Mouse (Mus musculus) left cerebral cortex, postnatal 10 days (tissue): ENCODE measurements at regions not wholly inside any gene's neighbourhood (a gene's known extent, or its start where the extent isn't known, plus 50 kb on each side); places are given as distances from the start of the nearest gene placed in this dataset.

Experiments used
- DNase-seq, 2 experiments: peaks; one replicate each; pipeline ENCODE4 v3.0.0; 2021 to 2022; ENCODE audit warnings: low spot score in 2 of 2, mixed read lengths in 1 of 2; ENCODE audit errors: extremely low spot score in 1 of 2
- intact Hi-C: fragments of 180-260 bp; cut with DNase I; formaldehyde crosslinking; loops from one replicate; pipeline ENCODE4 v1.15.1; 2025

DNA sequence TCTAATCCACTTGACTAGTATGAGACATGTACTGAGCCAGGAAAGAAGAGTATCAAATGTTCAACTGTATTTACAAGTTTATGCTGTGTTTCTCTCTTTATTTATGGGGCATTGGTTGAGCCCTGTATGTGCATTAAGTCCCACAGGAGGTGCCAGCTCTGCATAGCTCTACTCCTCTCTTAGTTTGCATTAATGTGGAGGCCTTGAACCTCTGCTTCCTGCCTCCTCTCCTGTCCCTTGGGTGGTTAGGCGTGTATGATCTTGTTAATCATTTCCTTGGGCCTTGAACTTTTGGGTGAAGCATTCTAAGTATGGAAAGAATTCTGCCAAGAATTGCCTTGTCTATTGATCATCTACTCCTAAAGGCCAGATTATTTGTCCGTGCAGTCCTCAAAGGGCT is 291.9 kb upstream of the Jag1 start:
- intact Hi-C loops, result no loop called here
- DNase-seq, result no peak

DNA sequence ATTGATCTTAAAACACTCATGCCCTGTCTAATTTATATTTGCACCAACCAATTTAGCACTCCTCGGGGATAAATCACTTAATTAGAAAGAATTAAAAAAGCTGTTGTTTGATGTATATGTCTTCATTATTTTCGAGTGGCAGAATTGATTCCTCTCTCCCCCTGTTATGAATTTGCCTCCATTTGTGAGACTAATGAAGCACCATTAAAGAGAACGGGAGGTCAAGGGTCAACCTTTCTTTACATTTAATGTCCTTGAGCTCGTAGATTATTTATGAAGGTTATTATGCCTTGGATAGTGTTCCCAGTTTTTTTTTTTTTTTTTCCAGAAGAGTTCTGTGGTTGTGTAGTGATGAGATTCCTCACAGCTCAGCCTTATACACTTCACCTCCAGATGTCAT is 277.0 kb upstream of the Jag1 start:
- intact Hi-C loops, result no loop called here
- no peak for DNase-seq

DNA sequence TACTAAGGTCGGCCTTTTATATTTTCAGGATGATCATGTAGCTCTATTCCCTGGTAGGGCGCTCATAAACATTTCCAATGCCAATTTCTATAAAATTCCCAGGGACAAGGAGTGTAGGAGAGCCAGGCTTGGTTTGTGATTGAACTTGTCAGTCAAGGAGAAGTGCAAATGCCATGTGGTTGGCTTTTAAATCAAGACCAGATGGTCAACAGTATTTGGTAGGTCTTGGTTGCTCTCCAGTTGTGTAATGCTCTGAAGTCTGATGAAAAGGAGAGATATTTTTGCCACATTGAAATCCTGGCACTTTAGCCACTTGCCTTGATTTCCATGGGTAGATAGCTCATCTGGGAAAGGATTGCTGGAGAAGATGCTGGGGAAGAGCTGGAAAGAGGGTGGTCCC is 263.4 kb upstream of the Jag1 start:
- no peak for DNase-seq
- intact Hi-C loops, result no loop called here

DNA sequence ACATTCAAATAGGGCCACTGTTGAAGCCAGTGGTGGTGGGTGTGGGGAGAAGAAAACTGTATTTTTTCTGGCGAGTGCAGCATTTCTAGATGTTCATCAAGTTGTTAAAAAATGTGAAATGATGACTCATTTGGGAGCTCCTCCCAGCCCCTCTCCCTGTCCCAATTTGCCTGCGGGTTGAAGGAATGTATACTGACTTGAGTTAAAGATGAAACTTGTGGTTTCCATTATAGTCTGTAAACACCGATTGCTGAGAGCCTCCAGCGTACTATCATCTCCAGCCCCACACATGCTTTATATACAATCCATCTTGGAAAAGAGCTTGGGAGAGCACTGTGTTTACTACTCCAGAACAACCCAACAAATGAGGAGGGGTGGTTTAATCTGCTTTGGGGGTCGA is 258.9 kb upstream of the Jag1 start:
- intact Hi-C loops, result no loop called here

DNA sequence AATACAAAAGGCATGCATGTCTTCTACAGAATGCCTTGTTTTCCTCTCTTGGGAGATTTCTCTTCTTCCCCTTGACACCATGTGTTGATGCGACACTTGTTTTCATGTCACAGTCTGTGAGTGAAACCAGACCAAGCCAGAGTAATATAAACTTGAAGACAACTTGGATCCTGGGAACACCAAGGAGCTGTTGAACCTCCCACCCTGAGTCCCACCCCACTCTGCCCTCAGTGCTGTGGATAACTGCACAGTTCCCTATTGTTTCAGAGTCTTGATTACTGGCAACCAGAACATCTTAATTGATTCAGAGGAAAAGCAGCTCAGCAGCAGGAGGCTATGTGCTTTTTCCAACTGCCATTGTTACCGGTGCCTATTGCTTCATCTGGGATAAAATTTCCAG is 254.6 kb upstream of the Jag1 start:
- DNase-seq, result no peak
- intact Hi-C loops, result no loop called here

More for the DNA sequence above, 258.9 kb upstream of the Jag1 start:
- DNase-seq, result no peak

DNA sequence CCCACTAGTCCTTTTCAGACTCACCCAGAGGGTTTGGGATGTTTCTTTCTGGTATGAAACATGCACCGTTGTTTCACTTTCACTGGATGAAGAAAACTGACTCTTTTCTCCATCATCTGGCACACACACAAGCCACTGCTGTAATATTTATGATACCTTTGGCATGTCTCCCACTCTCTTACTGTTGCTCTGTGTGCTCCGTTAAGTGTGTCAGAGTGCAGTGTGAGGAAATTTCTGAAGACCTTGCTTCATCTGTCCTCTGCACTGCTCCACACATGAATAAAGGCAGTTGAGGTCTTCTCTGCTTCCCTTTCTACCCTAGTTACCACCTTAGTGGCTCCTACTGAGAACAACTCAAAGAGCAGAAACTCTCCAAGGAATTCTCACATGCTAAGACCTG is 246.6 kb upstream of the Jag1 start:
- no peak for DNase-seq
- intact Hi-C loops, result no loop called here

DNA sequence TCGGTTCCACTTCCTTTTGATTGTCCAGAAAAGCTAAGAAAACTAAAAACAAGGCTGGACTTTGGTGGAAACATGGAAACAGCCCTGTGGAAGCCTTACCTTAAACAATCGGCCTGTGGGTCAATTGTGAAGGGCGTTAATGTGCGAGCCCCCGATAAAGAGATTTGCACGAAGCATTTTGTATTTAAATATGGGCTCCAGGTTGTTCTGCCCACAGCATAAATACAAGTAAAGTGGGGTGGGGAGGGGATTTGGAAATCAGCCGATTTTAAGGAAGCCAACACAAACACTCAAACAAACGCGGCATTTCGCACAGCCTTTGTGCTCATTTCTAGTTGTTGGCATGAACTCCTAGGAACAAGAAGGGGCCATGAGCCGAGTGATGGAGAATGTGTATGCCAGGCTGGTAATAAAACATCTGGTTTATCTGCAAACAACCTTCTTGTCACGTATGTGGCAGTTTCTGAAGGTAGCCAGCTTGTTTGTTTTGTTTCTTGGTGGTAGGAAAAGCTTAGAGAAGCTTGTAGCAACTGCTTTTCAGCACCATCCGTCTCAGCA is 240.8 kb upstream of the Jag1 start:
- peak in 1 of 2 experiments; percentile 36 for DNase-seq
- intact Hi-C loops, result no loop called here

DNA sequence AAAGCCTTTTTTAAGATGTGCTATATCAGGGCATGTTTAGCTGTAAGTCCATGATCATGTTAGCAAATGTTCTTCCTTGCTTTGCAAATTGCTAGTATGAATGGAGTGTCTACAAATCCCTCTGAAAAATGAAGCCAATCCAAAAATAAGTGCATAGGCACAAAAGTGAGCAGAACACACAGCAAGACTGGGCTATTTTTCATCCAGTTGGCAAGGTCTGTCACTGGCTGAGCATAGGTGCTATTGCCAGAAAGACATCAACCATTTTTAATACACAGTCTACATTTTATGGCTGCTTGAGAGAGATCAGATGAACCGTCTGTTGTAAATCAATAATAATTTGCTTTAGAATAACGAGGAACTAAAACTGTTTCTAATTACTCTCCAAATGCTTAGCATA is 227.3 kb upstream of the Jag1 start:
- intact Hi-C loops, result no loop called here
- DNase-seq, result no peak

DNA sequence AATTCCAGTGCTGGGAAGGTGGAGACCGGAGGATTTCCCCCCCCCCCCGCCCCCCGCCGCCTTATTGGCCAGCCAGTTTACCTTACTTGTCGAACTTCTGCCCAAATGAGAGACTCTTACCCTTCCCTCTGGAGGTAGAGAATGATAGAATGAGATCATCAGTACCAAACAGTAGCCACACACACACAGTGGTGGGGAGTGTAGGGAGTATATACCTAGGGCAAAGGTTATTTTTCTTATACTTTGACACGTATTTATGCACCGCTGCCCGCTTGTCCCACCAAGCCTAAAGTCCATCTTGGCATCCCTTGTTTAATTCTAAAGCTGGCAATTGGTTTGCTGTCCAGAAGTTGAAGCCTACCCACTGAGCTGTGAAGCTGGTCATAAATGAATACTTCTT is 213.6 kb upstream of the Jag1 start:
- intact Hi-C loops, result no loop called here
- no peak for DNase-seq

DNA sequence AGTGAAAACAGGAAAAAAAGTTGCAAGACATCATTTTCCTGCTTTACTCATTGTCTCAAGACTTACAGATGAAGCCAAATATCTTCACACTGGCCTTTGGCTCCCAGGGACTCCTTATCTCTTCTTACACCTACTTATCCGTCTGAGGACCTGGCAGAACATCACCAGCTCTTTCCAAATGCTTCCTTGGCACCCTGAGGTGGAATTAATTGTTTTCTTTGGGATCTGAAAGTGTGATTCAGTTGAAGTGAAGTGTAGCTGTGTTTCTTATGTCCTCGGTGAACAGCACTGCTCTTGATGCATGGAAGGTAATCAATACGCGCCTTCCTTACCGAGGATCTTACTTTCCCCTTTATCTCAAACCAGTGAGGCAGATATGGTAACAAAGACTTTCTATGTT is 207.0 kb upstream of the Jag1 start:
- intact Hi-C loops, result no loop called here
- DNase-seq, result no peak

DNA sequence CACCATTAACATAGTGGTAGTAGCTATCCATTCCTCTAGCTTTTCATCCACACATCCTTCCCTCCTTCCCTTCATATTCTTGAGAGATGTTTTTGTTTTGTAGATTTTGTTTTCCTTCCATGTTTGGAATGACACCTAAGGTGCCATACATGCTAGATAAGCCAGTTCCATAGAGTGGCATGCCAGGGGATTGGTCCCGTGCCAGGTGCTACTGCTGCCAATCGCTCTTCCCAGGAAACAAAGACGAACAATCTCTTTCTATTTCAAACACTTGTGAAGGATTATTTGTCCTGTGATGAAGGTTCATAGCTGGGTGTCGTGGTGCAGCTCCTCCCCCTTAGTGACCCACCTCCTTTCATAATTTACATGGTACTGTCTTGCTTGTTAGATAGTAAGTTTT is 194.1 kb upstream of the Jag1 start:
- DNase-seq, result no peak

DNA sequence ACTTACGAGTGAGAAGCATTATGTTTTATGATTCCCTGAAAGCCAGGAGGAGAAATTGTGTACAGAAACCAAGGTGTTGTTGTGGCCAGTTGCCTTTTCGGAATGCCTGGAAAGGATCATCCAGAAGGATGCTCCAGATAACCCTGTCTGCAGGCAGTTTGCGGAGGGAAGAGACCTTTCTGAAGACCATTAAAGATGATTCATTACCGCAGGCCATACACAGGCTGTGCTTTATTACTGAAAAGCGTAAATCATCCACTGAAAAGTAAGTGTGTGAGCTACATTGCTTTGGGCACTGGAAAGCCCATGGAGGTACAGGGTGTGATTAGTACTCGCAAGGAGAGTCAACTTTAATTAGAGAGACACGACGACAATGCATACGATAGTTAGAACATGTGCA is 191.7 kb upstream of the Jag1 start:
- DNase-seq, result no peak
- intact Hi-C loops, result no loop called here

More for the DNA sequence above, 194.1 kb upstream of the Jag1 start:
- intact Hi-C loops, result no loop called here

DNA sequence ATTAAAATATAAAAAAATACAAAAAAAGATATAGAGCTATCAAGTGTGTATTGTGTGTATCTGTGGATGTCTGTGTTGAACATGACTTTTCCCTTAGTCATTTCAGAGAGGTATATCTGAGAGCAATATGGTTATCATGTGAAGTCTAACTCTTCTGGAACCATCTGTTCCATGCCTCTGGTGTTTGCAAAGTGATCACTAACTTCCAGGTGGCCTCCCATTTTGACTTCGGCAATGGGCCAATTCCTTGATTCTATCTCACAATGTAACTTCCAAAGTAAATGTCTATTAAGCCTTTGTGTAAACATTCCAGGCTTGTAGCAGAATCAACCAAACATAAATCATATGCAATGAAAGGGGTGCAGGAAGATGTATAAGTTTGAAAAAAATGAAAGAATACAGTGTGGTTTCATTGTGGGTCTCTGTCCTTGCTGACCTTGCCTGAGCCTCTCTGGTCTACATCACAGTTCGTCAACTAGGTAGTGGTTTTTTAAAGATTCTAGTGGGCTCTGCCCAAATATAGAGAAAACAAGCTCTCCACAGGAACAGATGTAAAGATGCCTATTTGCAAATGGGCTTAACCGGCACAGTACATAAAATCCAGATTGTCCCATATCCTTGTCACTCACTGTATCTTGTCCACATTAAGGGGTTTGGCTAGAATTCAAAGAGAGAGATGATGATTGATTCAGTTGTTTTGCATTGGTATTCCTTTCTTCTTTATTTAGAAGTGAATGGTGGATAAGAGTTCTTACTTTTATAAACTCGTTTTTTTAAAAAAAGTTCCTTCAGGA is 185.2 kb upstream of the Jag1 start:
- intact Hi-C loops, result no loop called here
- no peak for DNase-seq

DNA sequence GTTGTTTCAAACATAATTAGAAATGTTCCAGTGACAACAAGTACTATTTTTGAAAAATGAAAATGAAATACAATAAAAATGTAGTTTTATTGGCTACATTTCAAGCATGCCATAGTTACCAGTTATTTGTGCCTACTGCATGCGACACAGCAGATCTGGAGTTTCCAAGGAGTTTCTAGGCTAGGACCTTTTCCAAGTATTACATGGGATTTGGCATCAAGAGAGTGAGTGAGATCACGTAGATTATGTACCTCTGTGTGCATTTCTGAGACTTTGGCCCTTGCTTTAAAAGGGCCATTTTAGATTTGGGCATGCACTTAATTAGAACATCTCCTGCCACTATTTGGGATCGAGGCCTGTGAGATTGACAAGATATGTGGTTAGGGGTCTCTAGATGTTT is 172.8 kb upstream of the Jag1 start:
- no peak for DNase-seq
- intact Hi-C loops, result no loop called here

DNA sequence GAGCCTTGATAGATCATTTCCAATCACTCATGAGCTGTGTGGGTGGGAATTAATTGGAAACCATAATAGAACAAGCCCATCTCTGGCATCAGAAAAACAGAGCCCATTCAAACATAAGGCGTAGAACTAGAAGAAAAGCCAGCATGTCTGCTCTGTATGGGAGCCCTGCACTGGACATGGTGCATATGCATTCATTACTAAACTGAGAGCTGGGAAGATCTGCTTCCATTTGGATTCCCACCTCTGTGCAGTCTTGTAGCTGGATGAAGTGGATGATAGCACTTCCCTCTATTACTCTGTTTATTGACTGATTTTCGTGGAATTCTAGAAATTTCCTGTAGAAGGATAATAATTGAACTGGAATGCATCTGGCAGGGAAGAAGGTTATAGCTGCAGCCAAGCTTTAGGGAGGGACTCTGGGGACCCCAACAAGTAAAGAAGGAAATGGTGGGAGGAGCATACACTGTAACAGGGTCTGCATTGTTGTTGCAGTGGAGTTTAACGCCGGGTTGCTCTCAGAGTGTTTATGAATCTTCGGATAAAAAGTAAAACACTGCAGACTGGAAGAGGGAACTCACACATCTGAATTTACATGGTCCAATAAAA is 155.2 kb upstream of the Jag1 start:
- intact Hi-C loops, result no loop called here
- DNase-seq, result no peak

DNA sequence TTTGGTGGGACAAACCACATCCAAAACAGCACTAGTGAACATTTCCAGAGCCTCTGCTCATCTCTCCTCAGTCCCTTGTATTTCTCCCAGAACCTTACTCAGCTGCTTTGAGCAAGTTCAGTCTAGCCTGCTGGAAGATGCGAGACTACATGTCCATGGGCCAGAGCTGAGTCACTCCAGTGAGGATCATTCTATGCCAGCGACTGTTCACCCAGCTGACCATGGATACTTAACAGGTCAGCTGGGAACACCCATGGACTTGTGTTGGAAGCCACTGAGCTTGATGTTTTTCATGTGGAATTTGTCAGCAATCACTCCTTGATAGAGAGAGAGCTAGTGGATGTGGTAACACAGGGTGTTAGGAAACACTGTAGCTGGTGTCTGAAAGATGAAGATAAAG is 146.5 kb upstream of the Jag1 start:
- no peak for DNase-seq
- intact Hi-C loops, result no loop called here

DNA sequence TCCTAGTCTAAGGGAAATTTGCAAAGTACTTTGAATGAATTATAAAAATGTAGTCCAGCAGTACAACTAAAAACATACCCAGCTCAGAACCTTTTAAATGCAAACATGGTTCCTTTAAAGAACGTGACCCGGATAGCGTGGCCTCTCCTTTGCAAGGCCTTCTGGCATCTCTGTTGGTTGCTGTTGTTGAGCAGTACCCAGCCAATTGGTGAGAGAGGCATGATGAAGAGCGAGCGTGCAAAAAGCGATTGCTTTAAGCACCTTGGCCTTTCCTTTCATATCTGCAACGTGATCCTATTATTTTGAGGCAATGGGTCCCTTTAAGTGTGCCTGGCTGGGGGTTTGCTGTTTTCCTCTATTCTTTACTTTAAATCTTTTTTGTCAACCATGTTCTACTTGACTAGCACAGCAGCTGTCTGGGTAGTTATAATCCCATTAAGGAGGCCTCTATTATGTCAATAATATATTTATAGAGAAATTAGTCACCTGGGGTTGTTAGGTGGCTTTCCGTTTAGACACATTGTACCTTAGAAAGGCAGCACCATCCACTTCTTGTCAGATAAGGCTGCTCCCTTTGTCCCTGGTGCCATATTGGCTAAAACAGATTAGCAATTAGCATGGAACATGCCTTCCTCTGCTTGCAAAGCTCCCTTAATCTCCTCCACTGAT is 141.5 kb upstream of the Jag1 start:
- no peak for DNase-seq
- intact Hi-C loops, result no loop called here

DNA sequence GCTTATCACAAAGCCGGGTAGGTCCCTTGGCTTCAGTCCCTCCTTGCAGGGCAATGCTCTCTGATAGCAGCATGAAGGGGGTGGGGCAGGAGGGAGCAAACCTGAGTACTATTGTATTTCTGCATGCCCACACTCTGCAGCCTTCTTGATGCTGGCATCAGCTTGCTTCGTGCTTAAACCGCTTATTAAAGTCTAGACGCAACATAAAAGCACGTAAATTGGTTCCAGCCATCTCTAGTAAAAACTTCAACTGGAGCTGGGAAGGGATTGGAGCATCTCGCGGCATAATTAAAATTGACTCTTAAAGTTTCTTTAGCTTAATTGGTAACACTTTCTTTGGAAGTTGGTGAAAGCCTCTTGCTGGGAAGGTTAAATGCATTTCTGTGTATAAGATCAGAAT is 131.5 kb upstream of the Jag1 start:
- DNase-seq, result no peak
- intact Hi-C loops, result no loop called here

DNA sequence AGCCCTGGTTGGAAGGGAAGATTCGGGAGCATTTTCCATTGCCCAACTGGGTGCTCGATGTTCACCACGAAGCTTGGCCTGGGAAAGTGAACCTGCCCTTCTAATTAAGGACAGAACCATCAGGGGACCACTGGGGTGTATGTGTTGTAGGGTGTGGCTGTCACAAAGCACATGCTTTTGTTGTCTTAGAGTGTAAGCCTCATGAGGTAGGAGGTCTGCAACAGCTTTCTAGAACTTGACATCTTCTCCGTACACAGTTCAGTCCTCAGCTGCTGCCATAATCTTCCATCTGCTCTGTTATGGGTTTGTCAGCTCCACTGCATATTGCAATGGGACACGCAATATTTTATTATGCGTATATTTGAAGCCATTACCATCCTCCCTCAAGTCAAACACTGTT is 127.9 kb upstream of the Jag1 start:
- no peak for DNase-seq
- intact Hi-C loops, result no loop called here

DNA sequence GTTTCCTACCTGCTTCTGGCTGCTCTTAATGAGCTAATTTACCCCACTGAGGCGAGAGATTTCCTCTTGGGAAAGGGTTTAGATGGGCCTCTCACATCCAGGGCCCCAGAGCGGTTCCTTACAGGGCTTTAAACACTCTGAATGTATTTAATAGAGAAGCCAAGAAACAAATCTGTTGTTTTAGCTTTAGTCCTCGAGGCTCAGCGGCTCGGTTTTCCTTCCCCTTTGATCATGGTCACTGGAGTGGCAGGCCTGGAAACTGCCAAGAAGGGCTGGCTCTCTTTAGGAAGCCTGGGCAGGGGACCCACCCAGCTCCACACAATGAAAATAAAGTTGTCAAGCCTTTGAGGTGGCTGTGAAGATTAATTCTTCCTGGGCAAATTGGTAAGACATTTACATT is 127.5 kb upstream of the Jag1 start:
- peak; percentile 2 to 46 for DNase-seq
- intact Hi-C loops, result no loop called here
